Mouse (Mus musculus) small intestine, adult 2 months (tissue): ENCODE data around the gene Tbc1d14. TPM values are rescaled to one million over a fixed set of nuclear protein-coding genes. Genes with fewer than 3 reads are reported as not detected.

ENCODE experiments used
- H3K27ac ChIP-seq: fragments of 200-500 bp; 2 replicates; pipeline ENCODE4 v1.5.1; 2012; ENCODE audit warnings: low read depth, low read length, control low read depth, inconsistent platforms; ENCODE audit not compliant: insufficient read depth
- H3K27me3 ChIP-seq: fragments of 200-500 bp; 2 replicates; pipeline ENCODE4 v1.6.1; 2012; ENCODE audit warnings: mild to moderate bottlenecking, moderate library complexity, low read length, inconsistent platforms; ENCODE audit not compliant: control insufficient read depth, insufficient read depth
- H3K36me3 ChIP-seq: fragments of 200-500 bp; 2 replicates; pipeline ENCODE4 v1.6.1; 2012; ENCODE audit warnings: mild to moderate bottlenecking, low read length, control low read depth, inconsistent platforms; ENCODE audit not compliant: control insufficient read depth, insufficient read depth
- H3K4me1 ChIP-seq: fragments of 200-500 bp; 2 replicates; pipeline ENCODE4 v1.6.1; 2012; ENCODE audit warnings: low read length, inconsistent platforms, mixed read lengths; ENCODE audit not compliant: control insufficient read depth, insufficient read depth, insufficient read length
- H3K4me3 ChIP-seq: fragments of 200-500 bp; 2 replicates; pipeline ENCODE4 v1.5.1; 2012; ENCODE audit warnings: low read depth, mild to moderate bottlenecking, control low read depth, inconsistent platforms, low read length, moderate library complexity
- CTCF ChIP-seq: fragments of 200-500 bp; IDR thresholded peaks from 2 replicates; pipeline ENCODE4 v1.5.1; 2012; ENCODE audit warnings: low read depth, mild to moderate bottlenecking, control low read depth, inconsistent platforms, low read length, moderate library complexity, mixed read lengths; ENCODE audit not compliant: insufficient replicate concordance, insufficient read length; ENCODE audit errors: extremely low read depth
- POLR2A ChIP-seq: fragments of 200-500 bp; IDR thresholded peaks from 2 replicates; pipeline ENCODE4 v1.6.1; 2012; ENCODE audit warnings: low read depth, mild to moderate bottlenecking, control low read depth, inconsistent platforms, low read length, moderate library complexity
- WGBS: fragments of 180-500 bp; shearing (Covaris S2); methylation state at CpG from one replicate; pipeline ENCODE4 v1.1.7; 2018; 5-methylcytosine and 5-hydroxymethylcytosine counted together
- polyA plus RNA-seq: library from polyadenylated mRNA; depleted of rRNA; stranded (reverse); fragments of >200 nt; gene quantifications from 2 replicates; pipeline ENCODE4 v1.2.3, GENCODE M21; 2012

Gene Tbc1d14
- polyA plus RNA-seq, 1 experiment = 21.7 TPM

- H3K27ac ChIP-seq = no peak overlapping the region
- H3K36me3 ChIP-seq = no peaks in the 10 kb centered on the region
- H3K27me3 ChIP-seq = no peaks in the 10 kb centered on the region
- no peaks in the 10 kb centered on the region; the same call in 1 of the 2 replicates for H3K4me1 ChIP-seq
- 73% methylated on average over 6 of the region's 6 CpGs for WGBS
- no peak overlapping the region for H3K4me3 ChIP-seq
- no peak for TF ChIP-seq POLR2A
Observed at GRCm38 (mm10) chr5:36452821-36453220, 140.3 kb downstream of the Tbc1d14 start.

- H3K4me1 ChIP-seq = no peaks in the 10 kb centered on the region; the same call in 1 of the 2 replicates
- H3K27me3 ChIP-seq = no peaks in the 10 kb centered on the region
- H3K36me3 ChIP-seq = no peaks in the 10 kb centered on the region
- no peak overlapping the region for H3K27ac ChIP-seq
- TF ChIP-seq POLR2A (no peak), CTCF (no peak)
- H3K4me3 ChIP-seq = no peak overlapping the region
- WGBS = 75% methylated on average over 10 of the region's 10 CpGs
Observed at GRCm38 (mm10) chr5:36451872-36452389, 141.1 kb downstream of the Tbc1d14 start.

GRCm38 (mm10) chr5:36451119-36451518 is 142.0 kb downstream of the Tbc1d14 start:
- TF ChIP-seq POLR2A (no peak), CTCF (no peak)
- H3K4me3 ChIP-seq = no peak overlapping the region
- 21% methylated on average over 9 of the region's 10 CpGs for WGBS

GRCm38 (mm10) chr5:36449710-36450358 is 143.2 kb downstream of the Tbc1d14 start:
- 71% methylated on average over 6 of the region's 6 CpGs for WGBS
- Histone ChIP-seq H3K4me1 (peaks cover 3% of the 10 kb centered on the region), H3K27me3 (no peaks in the 10 kb centered on the region), H3K36me3 (no peaks in the 10 kb centered on the region), H3K4me3 (no peak overlapping the region), H3K27ac (no peak overlapping the region)
- TF ChIP-seq CTCF (no peak), POLR2A (no peak)

More at GRCm38 (mm10) chr5:36451119-36451518, 142.0 kb downstream of the Tbc1d14 start:
- Histone ChIP-seq H3K4me1 (peaks cover 2% of the 10 kb centered on the region), H3K27me3 (no peaks in the 10 kb centered on the region), H3K27ac (no peak overlapping the region), H3K36me3 (no peaks in the 10 kb centered on the region)

- no peak for TF ChIP-seq CTCF
- TF ChIP-seq POLR2A = no peak
- no peaks in the 10 kb centered on the region for H3K36me3 ChIP-seq
- H3K4me3 ChIP-seq = no peak overlapping the region
- no peaks in the 10 kb centered on the region for H3K27me3 ChIP-seq
- no peak overlapping the region for H3K27ac ChIP-seq
- H3K4me1 ChIP-seq = peaks cover 3% of the 10 kb centered on the region
- 93% methylated on average over 12 of the region's 12 CpGs for WGBS
Observed at GRCm38 (mm10) chr5:36447872-36448271, 145.2 kb downstream of the Tbc1d14 start.

GRCm38 (mm10) chr5:36446166-36446890 is 146.7 kb downstream of the Tbc1d14 start:
- H3K36me3 ChIP-seq = no peaks in the 10 kb centered on the region
- H3K27me3 ChIP-seq = no peaks in the 10 kb centered on the region
- H3K27ac ChIP-seq = no peak overlapping the region
- H3K4me1 ChIP-seq = peaks cover 3% of the 10 kb centered on the region
- H3K4me3 ChIP-seq = no peak overlapping the region
- 27% methylated on average over 9 of the region's 9 CpGs for WGBS
- TF ChIP-seq POLR2A (no peak), CTCF (no peak)

- Histone ChIP-seq H3K27me3 (no peaks in the 10 kb centered on the region), H3K4me3 (no peak overlapping the region), H3K36me3 (no peaks in the 10 kb centered on the region), H3K27ac (no peak overlapping the region), H3K4me1 (peaks cover 3% of the 10 kb centered on the region)
- 35% methylated on average over 8 of the region's 8 CpGs for WGBS
- no peak for TF ChIP-seq POLR2A
- TF ChIP-seq CTCF = no peak
Observed at GRCm38 (mm10) chr5:36445028-36445427, 148.0 kb downstream of the Tbc1d14 start.
